Mouse (Mus musculus): ENCODE results near the gene Lama5. TPM values are rescaled to one million over a fixed set of nuclear protein-coding genes. Genes with fewer than 3 reads are reported as not detected.

Gene Lama5
- 7.4 TPM for polyA plus RNA-seq (2014; fragmentation: Illumina TruSeq; extraction: RNeasy Lipid Tissue Mini Kit (QIAGEN cat#74804); ENCODE audit: low read depth, low replicate concordance)

DNA sequence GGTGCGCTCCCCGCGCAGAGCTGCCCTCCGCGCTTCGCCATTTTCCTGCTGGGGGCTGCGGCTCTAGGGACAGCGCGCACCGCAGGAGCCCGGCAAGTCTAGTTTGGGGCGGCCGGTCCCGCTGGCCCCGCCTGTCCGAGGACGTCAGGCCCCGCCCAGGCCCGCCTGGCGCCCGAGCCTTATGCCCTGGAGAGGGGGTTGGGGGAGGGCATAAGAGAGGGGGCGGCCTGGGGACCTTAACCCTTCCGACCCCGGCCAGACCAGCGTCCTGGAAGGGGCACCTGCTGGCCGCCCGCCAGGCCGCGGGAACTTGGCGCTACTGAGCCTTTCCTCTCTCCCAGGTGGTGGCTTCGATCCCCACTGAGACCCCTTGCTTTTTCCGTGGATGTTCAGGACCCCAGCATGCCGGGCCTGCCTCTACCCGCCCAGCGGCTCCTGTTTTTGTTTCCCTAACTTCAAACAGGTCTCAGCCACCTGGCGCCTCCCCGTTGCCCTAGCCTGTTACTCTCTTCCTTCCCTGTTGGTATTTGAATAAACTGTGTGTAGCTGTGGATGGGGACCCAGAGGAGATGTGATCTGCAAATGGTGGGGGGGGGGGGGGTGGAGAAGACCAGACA is at the start of gene Lama5:
Gene Lama5, minus strand, starts transcription at position 98 of the 617 bp plus-strand sequence.

DNA sequence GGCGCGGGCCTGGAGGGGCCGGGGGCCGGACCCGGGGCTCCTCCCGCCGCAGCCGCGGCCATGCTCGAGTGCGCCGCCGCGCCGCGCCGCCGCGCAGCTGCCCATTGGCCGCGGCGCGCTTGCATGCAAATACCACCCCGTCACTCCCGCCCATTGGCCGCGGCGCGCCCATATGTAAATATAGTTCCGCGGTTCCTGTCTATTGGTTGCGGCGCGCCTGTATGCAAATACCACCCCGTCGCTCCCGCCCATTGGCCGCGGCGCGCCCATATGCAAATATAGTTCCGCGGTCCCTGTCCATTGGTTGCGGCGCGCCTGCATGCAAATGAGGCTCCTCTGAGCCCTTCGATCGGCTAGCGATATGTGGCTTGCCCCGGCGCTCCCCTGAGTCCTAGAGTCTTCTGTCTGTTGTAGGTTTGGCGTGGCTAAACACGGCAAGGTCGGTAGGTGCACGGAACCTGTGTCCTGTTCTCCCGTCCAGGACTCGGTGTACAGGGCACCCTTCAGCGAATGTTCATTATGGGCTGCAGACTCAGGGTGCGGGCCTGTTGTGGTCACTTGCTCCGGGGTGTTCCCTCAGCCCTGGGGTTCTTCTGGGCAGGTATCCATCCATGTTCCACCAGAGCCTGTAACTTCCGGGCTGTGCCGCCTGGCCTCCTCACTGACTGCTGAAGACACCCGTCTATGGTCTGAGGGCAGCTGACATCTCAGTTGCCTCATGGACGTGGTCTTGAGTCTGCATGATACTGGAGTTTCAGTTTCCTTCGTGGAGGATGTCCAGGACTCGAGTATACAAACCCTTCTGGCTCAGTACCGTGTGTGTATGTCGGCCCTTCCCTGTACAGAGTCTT is 48.0 kb upstream of the Lama5 start, which contains the start of gene Cables2:
Gene Cables2, minus strand, starts transcription at position 103 of the 851 bp plus-strand sequence.

GRCm38 (mm10) chr2:180257001-180257521 is 31.4 kb upstream of the Lama5 start, which contains the start of gene Rps21:
Rps21 (plus strand) TSS chr2:180257377.

GRCm38 (mm10) chr2:180170806-180171521 is 54.7 kb downstream of the Lama5 start, which contains the start of gene Adrm1:
Adrm1 (plus strand) TSS chr2:180171485.

Other genes with a start within 250 kb of the Lama5 start
- 12.0 TPM for gene Taf4, start 249.2 kb downstream of the Lama5 start, polyA plus RNA-seq (2014; fragmentation: Illumina TruSeq; extraction: RNeasy Lipid Tissue Mini Kit (QIAGEN cat#74804); ENCODE audit: low read depth, low replicate concordance)
- gene Lsm14b, start 200.9 kb downstream of the Lama5 start, polyA plus RNA-seq (2014; fragmentation: Illumina TruSeq; extraction: RNeasy Lipid Tissue Mini Kit (QIAGEN cat#74804); ENCODE audit: low read depth, low replicate concordance), result 57.7 TPM
- 51.6 TPM for gene Psma7, start 183.4 kb downstream of the Lama5 start, polyA plus RNA-seq (2014; fragmentation: Illumina TruSeq; extraction: RNeasy Lipid Tissue Mini Kit (QIAGEN cat#74804); ENCODE audit: low read depth, low replicate concordance)
- 16.8 TPM for gene Ss18l1, start 183.3 kb downstream of the Lama5 start, polyA plus RNA-seq (2014; fragmentation: Illumina TruSeq; extraction: RNeasy Lipid Tissue Mini Kit (QIAGEN cat#74804); ENCODE audit: low read depth, low replicate concordance)
- 1.7 TPM for gene Mtg2, start 155.3 kb downstream of the Lama5 start, polyA plus RNA-seq (2014; fragmentation: Illumina TruSeq; extraction: RNeasy Lipid Tissue Mini Kit (QIAGEN cat#74804); ENCODE audit: low read depth, low replicate concordance)
- not detected for gene Hrh3, start 121.4 kb downstream of the Lama5 start, polyA plus RNA-seq (2014; fragmentation: Illumina TruSeq; extraction: RNeasy Lipid Tissue Mini Kit (QIAGEN cat#74804); ENCODE audit: low read depth, low replicate concordance)
- 75.0 TPM for gene Osbpl2, start 106.6 kb downstream of the Lama5 start, polyA plus RNA-seq (2014; fragmentation: Illumina TruSeq; extraction: RNeasy Lipid Tissue Mini Kit (QIAGEN cat#74804); ENCODE audit: low read depth, low replicate concordance)
- 17.4 TPM for gene Adrm1, start 54.4 kb downstream of the Lama5 start, polyA plus RNA-seq (2014; fragmentation: Illumina TruSeq; extraction: RNeasy Lipid Tissue Mini Kit (QIAGEN cat#74804); ENCODE audit: low read depth, low replicate concordance)
- 109 TPM for gene Rps21, start 31.5 kb upstream of the Lama5 start, polyA plus RNA-seq (2014; fragmentation: Illumina TruSeq; extraction: RNeasy Lipid Tissue Mini Kit (QIAGEN cat#74804); ENCODE audit: low read depth, low replicate concordance)
- gene Cables2, start 47.6 kb upstream of the Lama5 start, polyA plus RNA-seq (2014; fragmentation: Illumina TruSeq; extraction: RNeasy Lipid Tissue Mini Kit (QIAGEN cat#74804); ENCODE audit: low read depth, low replicate concordance), result 9.2 TPM
- gene Rbbp8nl, start 64.0 kb upstream of the Lama5 start, polyA plus RNA-seq (2014; fragmentation: Illumina TruSeq; extraction: RNeasy Lipid Tissue Mini Kit (QIAGEN cat#74804); ENCODE audit: low read depth, low replicate concordance), result not detected
- gene Gata5, start 108.8 kb upstream of the Lama5 start, polyA plus RNA-seq (2014; fragmentation: Illumina TruSeq; extraction: RNeasy Lipid Tissue Mini Kit (QIAGEN cat#74804); ENCODE audit: low read depth, low replicate concordance), result not detected
- gene Slco4a1, start 230.4 kb upstream of the Lama5 start, polyA plus RNA-seq (2014; fragmentation: Illumina TruSeq; extraction: RNeasy Lipid Tissue Mini Kit (QIAGEN cat#74804); ENCODE audit: low read depth, low replicate concordance), result not detected

Measured in adrenal gland, adult 10 weeks (tissue).